Mouse (Mus musculus) kidney, adult 2 months (tissue): ENCODE data around the gene Plxna2. TPM values are rescaled to one million over a fixed set of nuclear protein-coding genes. Genes with fewer than 3 reads are reported as not detected.

ENCODE experiments used
- DNase-seq: peaks from one replicate; pipeline ENCODE4 v3.0.0; 2021
- H3K27ac ChIP-seq: fragments of 200-500 bp; 2 replicates; pipeline ENCODE4 v1.5.1; 2012; ENCODE audit warnings: low read depth, low read length, control low read depth, inconsistent platforms; ENCODE audit not compliant: insufficient read depth
- H3K27me3 ChIP-seq: fragments of 200-500 bp; replicated peaks from 2 replicates; pipeline ENCODE4 v1.6.1; 2012; ENCODE audit warnings: mild to moderate bottlenecking, moderate library complexity, low read length, inconsistent platforms; ENCODE audit not compliant: control insufficient read depth, insufficient read depth
- H3K36me3 ChIP-seq: fragments of 200-500 bp; 2 replicates; pipeline ENCODE4 v1.6.1; 2012; ENCODE audit warnings: mild to moderate bottlenecking, moderate library complexity, low read length, inconsistent platforms; ENCODE audit not compliant: control insufficient read depth, insufficient read depth
- H3K4me1 ChIP-seq: fragments of 200-500 bp; 2 replicates; pipeline ENCODE4 v1.6.1; 2011; ENCODE audit warnings: low read length; ENCODE audit not compliant: control insufficient read depth, insufficient read depth
- H3K4me3 ChIP-seq: fragments of 200-500 bp; 2 replicates; pipeline ENCODE4 v1.5.1; 2011; ENCODE audit warnings: mild to moderate bottlenecking, low read depth, low read length, control low read depth; ENCODE audit not compliant: insufficient read depth
- CTCF ChIP-seq: fragments of 200-500 bp; conservative IDR thresholded peaks from 2 replicates; pipeline ENCODE4 v1.5.1; 2011; ENCODE audit warnings: low read depth, mild to moderate bottlenecking, control low read depth, low read length, moderate library complexity, mixed read lengths; ENCODE audit not compliant: insufficient read depth, insufficient read length
- POLR2A ChIP-seq: fragments of 200-500 bp; IDR thresholded peaks from one replicate; pipeline ENCODE4 v1.6.1; 2011; ENCODE audit warnings: low read depth, low read length, control low read depth
- WGBS: fragments of 180-500 bp; shearing (Covaris S2); methylation state at CpG from one replicate; pipeline ENCODE4 v1.1.7; 2018; 5-methylcytosine and 5-hydroxymethylcytosine counted together
- polyA plus RNA-seq: library from polyadenylated mRNA; depleted of rRNA; stranded (reverse); fragments of >200 nt; gene quantifications from 2 replicates; pipeline ENCODE4 v1.2.3, GENCODE M21; 2012

Plxna2 gene
- polyA plus RNA-seq, 1 experiment, result 5.1 TPM

GRCm38 (mm10) chr1:194821721-194822120 lies 203.7 kb downstream of the Plxna2 start:
- Histone ChIP-seq H3K27me3 (no peaks in the 10 kb centered on the region), H3K4me1 (no peaks in the 10 kb centered on the region), H3K27ac (no peak overlapping the region), H3K4me3 (no peak overlapping the region), H3K36me3 (no peaks in the 10 kb centered on the region)
- WGBS, result 71% methylated on average over 1 of the region's 1 CpGs
- no peak for DNase-seq
- TF ChIP-seq POLR2A, result no peak
- no peak for TF ChIP-seq CTCF

- no peaks in the 10 kb centered on the region for H3K36me3 ChIP-seq
These were observed 210.3 kb downstream of the Plxna2 start for GRCm38 (mm10) chr1:194828316-194828715.

GRCm38 (mm10) chr1:194835238-194835637 lies 217.2 kb downstream of the Plxna2 start:
- no peaks in the 10 kb centered on the region for H3K36me3 ChIP-seq
- TF ChIP-seq POLR2A, result no peak
- no peak for TF ChIP-seq CTCF
- H3K4me1 ChIP-seq, result no peaks in the 10 kb centered on the region
- no peak overlapping the region for H3K27ac ChIP-seq
- no peak for DNase-seq
- no peaks in the 10 kb centered on the region for H3K27me3 ChIP-seq
- no peak overlapping the region for H3K4me3 ChIP-seq

More at GRCm38 (mm10) chr1:194828316-194828715, 210.3 kb downstream of the Plxna2 start:
- Histone ChIP-seq H3K27ac (no peak overlapping the region), H3K4me1 (no peaks in the 10 kb centered on the region), H3K4me3 (no peak overlapping the region), H3K27me3 (no peaks in the 10 kb centered on the region)
- TF ChIP-seq CTCF (no peak), POLR2A (no peak)
- DNase-seq, result no peak

GRCm38 (mm10) chr1:194836182-194836581 lies 218.2 kb downstream of the Plxna2 start:
- H3K27ac ChIP-seq, result no peak overlapping the region
- TF ChIP-seq CTCF (no peak), POLR2A (no peak)
- no peaks in the 10 kb centered on the region for H3K4me1 ChIP-seq
- DNase-seq, result no peak
- no peak overlapping the region for H3K4me3 ChIP-seq
- H3K36me3 ChIP-seq, result no peaks in the 10 kb centered on the region
- H3K27me3 ChIP-seq, result no peaks in the 10 kb centered on the region
- 74% methylated on average over 3 of the region's 3 CpGs for WGBS

GRCm38 (mm10) chr1:194836671-194837070 lies 218.7 kb downstream of the Plxna2 start:
- 91% methylated on average over 4 of the region's 4 CpGs for WGBS
- Histone ChIP-seq H3K27ac (no peak overlapping the region), H3K27me3 (no peaks in the 10 kb centered on the region), H3K36me3 (no peaks in the 10 kb centered on the region), H3K4me1 (no peaks in the 10 kb centered on the region), H3K4me3 (no peak overlapping the region)
- no peak for DNase-seq
- TF ChIP-seq POLR2A (no peak), CTCF (no peak)

- DNase-seq, result peak; percentile 40
- TF ChIP-seq POLR2A (no peak), CTCF (peak; percentile 24; the same call in 1 of the 2 replicates)
- H3K4me1 ChIP-seq, result no peaks in the 10 kb centered on the region
- WGBS, result 24% methylated on average over 1 of the region's 1 CpGs
- H3K27ac ChIP-seq, result no peak overlapping the region
- no peaks in the 10 kb centered on the region for H3K36me3 ChIP-seq
- H3K4me3 ChIP-seq, result no peak overlapping the region
- no peaks in the 10 kb centered on the region for H3K27me3 ChIP-seq
These were observed 221.4 kb downstream of the Plxna2 start for GRCm38 (mm10) chr1:194839230-194839910.

GRCm38 (mm10) chr1:194843020-194843419 lies 225.0 kb downstream of the Plxna2 start:
- no peak overlapping the region for H3K4me3 ChIP-seq
- no peak for DNase-seq
- no peaks in the 10 kb centered on the region for H3K4me1 ChIP-seq
- no peaks in the 10 kb centered on the region for H3K27me3 ChIP-seq
- no peaks in the 10 kb centered on the region for H3K36me3 ChIP-seq
- 86% methylated on average over 2 of the region's 2 CpGs for WGBS
- TF ChIP-seq CTCF (no peak), POLR2A (no peak)
- H3K27ac ChIP-seq, result no peak overlapping the region

GRCm38 (mm10) chr1:194847014-194847413 lies 229.0 kb downstream of the Plxna2 start:
- H3K27me3 ChIP-seq, result no peaks in the 10 kb centered on the region
- no peak overlapping the region for H3K27ac ChIP-seq
- DNase-seq, result no peak
- H3K36me3 ChIP-seq, result no peaks in the 10 kb centered on the region
- TF ChIP-seq CTCF (no peak), POLR2A (no peak)
- no peak overlapping the region for H3K4me3 ChIP-seq
- 86% methylated on average over 4 of the region's 4 CpGs for WGBS
- no peaks in the 10 kb centered on the region for H3K4me1 ChIP-seq
